Mouse (Mus musculus): Measurements from ENCODE around the gene Magoh. TPM values are rescaled to one million over a fixed set of nuclear protein-coding genes. Genes with fewer than 3 reads are reported as not detected.

The Magoh gene
- 115 and 192 TPM in 2 replicates for total RNA-seq (2012; rRNA removed)

GRCm38 (mm10) chr4:107879254-107880050 lies at the start of gene Magoh:
Magoh (plus strand) TSS chr4:107879755.
- Histone ChIP-seq H3K4me1 (ENCODE audit: control insufficient read depth in 2 of 2, insufficient read depth in 2 of 2, low read length in 2 of 2, poor library complexity in 1 of 2) (peaks cover 0 to 3% of the 10 kb centered on the region in 2 experiments; a peak in 1 of 4 replicates), H3K4me3 (ENCODE audit: insufficient read depth in 1 of 2, low read depth in 1 of 2, low read length in 2 of 2, poor library complexity in 1 of 2, severe bottlenecking in 1 of 2) (peak within 1 kb of the TSS; percentile 73 to 97), H3K9me3 (ENCODE audit: control insufficient read depth, insufficient read depth, low read depth, low read length) (no peaks in the 10 kb centered on the region), H3K9ac (ENCODE audit: insufficient read depth, low read depth, low read length, poor library complexity, severe bottlenecking) (peak within 1 kb of the TSS; percentile 98), H3K36me3 (ENCODE audit: control insufficient read depth, insufficient read depth, low read length, poor library complexity, severe bottlenecking) (peaks cover 12% of the 10 kb centered on the region), H3K27ac (ENCODE audit: insufficient read depth, low read depth, low read length, poor library complexity, severe bottlenecking) (0 out of 2 replicates have a peak within 1 kb of the TSS, but pooled peaks have one; percentile 54)
- TF ChIP-seq HCFC1 (IDR thresholded peaks at IDR 0.05; ENCODE audit: borderline replicate concordance, insufficient read depth, low read length) (peak; percentile 84), MAFK (IDR thresholded peaks at IDR 0.05; ENCODE audit: insufficient read depth, low read depth, low read length) (no peak), CHD2 (IDR thresholded peaks at IDR 0.05; ENCODE audit: low read depth, low read length) (peak; percentile 79), ZNF384 (IDR thresholded peaks at IDR 0.05; ENCODE audit: low read depth, low read length) (no peak), ZC3H11A (IDR thresholded peaks at IDR 0.05; ENCODE audit: borderline replicate concordance, low read depth, low read length) (no peak)
- in situ Hi-C loops (cut with MboI; ENCODE audit: low sequenced_read_pairs in 2 of 2, unreplicated experiment in 2 of 2) = no loop called here
- peak; percentile 98 for DNase-seq (ENCODE audit: low read depth, low spot score)

GRCm38 (mm10) chr4:107830189-107830588 lies 49.4 kb upstream of the Magoh start:
- H3K27ac ChIP-seq (ENCODE audit: insufficient read depth, low read depth, low read length, poor library complexity, severe bottlenecking) = no peak overlapping the region
- in situ Hi-C loops (cut with MboI; ENCODE audit: low sequenced_read_pairs in 2 of 2, unreplicated experiment in 2 of 2) = no loop called here

GRCm38 (mm10) chr4:107830821-107831221 lies 48.7 kb upstream of the Magoh start:
- Histone ChIP-seq H3K9ac (ENCODE audit: insufficient read depth, low read depth, low read length, poor library complexity, severe bottlenecking) (no peak overlapping the region), H3K4me3 (ENCODE audit: insufficient read depth in 1 of 2, low read depth in 1 of 2, low read length in 2 of 2, poor library complexity in 1 of 2, severe bottlenecking in 1 of 2) (no peak overlapping the region), H3K27ac (ENCODE audit: insufficient read depth, low read depth, low read length, poor library complexity, severe bottlenecking) (no peak overlapping the region), H3K36me3 (ENCODE audit: control insufficient read depth, insufficient read depth, low read length, poor library complexity, severe bottlenecking) (no peaks in the 10 kb centered on the region), H3K4me1 (ENCODE audit: control insufficient read depth in 2 of 2, insufficient read depth in 2 of 2, low read length in 2 of 2, poor library complexity in 1 of 2) (peaks cover 2 to 3% of the 10 kb centered on the region in 2 experiments; a peak in 1 of 4 replicates), H3K9me3 (ENCODE audit: control insufficient read depth, insufficient read depth, low read depth, low read length) (no peaks in the 10 kb centered on the region)
- TF ChIP-seq ZC3H11A (IDR thresholded peaks at IDR 0.05; ENCODE audit: borderline replicate concordance, low read depth, low read length) (no peak), MAFK (IDR thresholded peaks at IDR 0.05; ENCODE audit: insufficient read depth, low read depth, low read length) (no peak), CHD2 (IDR thresholded peaks at IDR 0.05; ENCODE audit: low read depth, low read length) (no peak), HCFC1 (IDR thresholded peaks at IDR 0.05; ENCODE audit: borderline replicate concordance, insufficient read depth, low read length) (no peak), ZNF384 (IDR thresholded peaks at IDR 0.05; ENCODE audit: low read depth, low read length) (no peak)
- in situ Hi-C loops (cut with MboI; ENCODE audit: low sequenced_read_pairs in 2 of 2, unreplicated experiment in 2 of 2) = no loop called here
- no peak for DNase-seq (ENCODE audit: low read depth, low spot score)

More at GRCm38 (mm10) chr4:107830189-107830588, 49.4 kb upstream of the Magoh start:
- Histone ChIP-seq H3K9ac (ENCODE audit: insufficient read depth, low read depth, low read length, poor library complexity, severe bottlenecking) (no peak overlapping the region), H3K4me3 (ENCODE audit: insufficient read depth in 1 of 2, low read depth in 1 of 2, low read length in 2 of 2, poor library complexity in 1 of 2, severe bottlenecking in 1 of 2) (no peak overlapping the region), H3K9me3 (ENCODE audit: control insufficient read depth, insufficient read depth, low read depth, low read length) (no peaks in the 10 kb centered on the region), H3K4me1 (ENCODE audit: control insufficient read depth in 2 of 2, insufficient read depth in 2 of 2, low read length in 2 of 2, poor library complexity in 1 of 2) (peaks cover 2 to 3% of the 10 kb centered on the region in 2 experiments; a peak in 1 of 4 replicates), H3K36me3 (ENCODE audit: control insufficient read depth, insufficient read depth, low read length, poor library complexity, severe bottlenecking) (no peaks in the 10 kb centered on the region)
- no peak for DNase-seq (ENCODE audit: low read depth, low spot score)
- TF ChIP-seq CHD2 (IDR thresholded peaks at IDR 0.05; ENCODE audit: low read depth, low read length) = no peak
- no peak for TF ChIP-seq HCFC1 (IDR thresholded peaks at IDR 0.05; ENCODE audit: borderline replicate concordance, insufficient read depth, low read length)
- TF ChIP-seq ZNF384 (IDR thresholded peaks at IDR 0.05; ENCODE audit: low read depth, low read length) = no peak
- no peak for TF ChIP-seq ZC3H11A (IDR thresholded peaks at IDR 0.05; ENCODE audit: borderline replicate concordance, low read depth, low read length)
- TF ChIP-seq MAFK (IDR thresholded peaks at IDR 0.05; ENCODE audit: insufficient read depth, low read depth, low read length) = no peak

GRCm38 (mm10) chr4:107831678-107832077 lies 47.9 kb upstream of the Magoh start:
- no peak for DNase-seq (ENCODE audit: low read depth, low spot score)
- no peak for TF ChIP-seq CHD2 (IDR thresholded peaks at IDR 0.05; ENCODE audit: low read depth, low read length)
- no peak for TF ChIP-seq ZNF384 (IDR thresholded peaks at IDR 0.05; ENCODE audit: low read depth, low read length)
- no peak for TF ChIP-seq ZC3H11A (IDR thresholded peaks at IDR 0.05; ENCODE audit: borderline replicate concordance, low read depth, low read length)
- TF ChIP-seq HCFC1 (IDR thresholded peaks at IDR 0.05; ENCODE audit: borderline replicate concordance, insufficient read depth, low read length) = no peak
- TF ChIP-seq MAFK (IDR thresholded peaks at IDR 0.05; ENCODE audit: insufficient read depth, low read depth, low read length) = no peak
- H3K27ac ChIP-seq (ENCODE audit: insufficient read depth, low read depth, low read length, poor library complexity, severe bottlenecking) = no peak overlapping the region
- no peaks in the 10 kb centered on the region for H3K36me3 ChIP-seq (ENCODE audit: control insufficient read depth, insufficient read depth, low read length, poor library complexity, severe bottlenecking)
- no peak overlapping the region for H3K4me3 ChIP-seq (ENCODE audit: insufficient read depth in 1 of 2, low read depth in 1 of 2, low read length in 2 of 2, poor library complexity in 1 of 2, severe bottlenecking in 1 of 2)
- in situ Hi-C loops (cut with MboI; ENCODE audit: low sequenced_read_pairs in 2 of 2, unreplicated experiment in 2 of 2) = no loop called here
- peaks cover 2 to 3% of the 10 kb centered on the region in 2 experiments; a peak in 1 of 4 replicates for H3K4me1 ChIP-seq (ENCODE audit: control insufficient read depth in 2 of 2, insufficient read depth in 2 of 2, low read length in 2 of 2, poor library complexity in 1 of 2)
- no peaks in the 10 kb centered on the region for H3K9me3 ChIP-seq (ENCODE audit: control insufficient read depth, insufficient read depth, low read depth, low read length)
- no peak overlapping the region for H3K9ac ChIP-seq (ENCODE audit: insufficient read depth, low read depth, low read length, poor library complexity, severe bottlenecking)

All from ES-E14 (cell line).